Mouse (Mus musculus): ENCODE results near the gene Apoo. TPM values are rescaled to one million over a fixed set of nuclear protein-coding genes. Genes with fewer than 3 reads are reported as not detected.
A peak's percentile ranks its signal among the peaks of the same experiment; 100 is the strongest.
"Not testable (repeated sequence)": the region's sequence is repeated elsewhere in the genome, so short reads cannot be mapped to it uniquely, and the experiment has no call there.

Gene Apoo
- polyA plus RNA-seq (2014; fragmentation: Nextera tagmentation; extraction: Ambion mirVana), result 123 and 127 TPM in 2 replicates

GRCm38 (mm10) chrX:94366670-94367241, at the start of gene Apoo, which contains the start of gene Fam90a1b:
Apoo (plus strand) TSS chrX:94367117.
Fam90a1b (minus strand) TSS chrX:94366777.
- H3K9ac ChIP-seq (ENCODE audit: low read depth, low read length), result peak within 1 kb of the TSS; percentile 52; the same call in 1 of the 2 replicates
- WGBS, result 17% methylated on average over 46 of the region's 46 CpGs
- H3K9me3 ChIP-seq (ENCODE audit: control insufficient read depth, low read length), result no peaks in the 10 kb centered on the region
- H3K27ac ChIP-seq (ENCODE audit: low read depth, low read length), result peak within 1 kb of the TSS; percentile 27; the same call in 1 of the 2 replicates
- H3K36me3 ChIP-seq (ENCODE audit: control insufficient read depth, insufficient read depth, low read length), result no peaks in the 10 kb centered on the region
- ATAC-seq (ENCODE audit: low FRiP score) (peak; percentile 99), DNase-seq (ENCODE audit: low spot score) (peak; percentile 95)
- no peaks in the 10 kb centered on the region for H3K4me1 ChIP-seq (replicated peaks; ENCODE audit: control insufficient read depth, insufficient read depth, low read length)
- H3K4me2 ChIP-seq (replicated peaks; ENCODE audit: low read depth, low read length), result peak within 1 kb of the TSS; percentile 34
- peaks cover 42% of the 10 kb centered on the region for H3K27me3 ChIP-seq (ENCODE audit: control insufficient read depth, insufficient read depth, low read length)
- H3K4me3 ChIP-seq (ENCODE audit: low read depth, low read length), result peak within 1 kb of the TSS; percentile 46

- no peak for ATAC-seq (ENCODE audit: low FRiP score)
- H3K9me3 ChIP-seq (ENCODE audit: control insufficient read depth, low read length), result no peaks in the 10 kb centered on the region
- no peaks in the 10 kb centered on the region for H3K4me1 ChIP-seq (replicated peaks; ENCODE audit: control insufficient read depth, insufficient read depth, low read length)
- no peak overlapping the region for H3K4me2 ChIP-seq (replicated peaks; ENCODE audit: low read depth, low read length)
- H3K4me3 ChIP-seq (ENCODE audit: low read depth, low read length), result no peak overlapping the region
- peak; percentile 1 for DNase-seq (ENCODE audit: low spot score)
- no peak overlapping the region for H3K27ac ChIP-seq (ENCODE audit: low read depth, low read length)
- H3K36me3 ChIP-seq (ENCODE audit: control insufficient read depth, insufficient read depth, low read length), result no peaks in the 10 kb centered on the region
- peaks cover 7% of the 10 kb centered on the region; the same call in 1 of the 2 replicates for H3K27me3 ChIP-seq (ENCODE audit: control insufficient read depth, insufficient read depth, low read length)
- H3K9ac ChIP-seq (ENCODE audit: low read depth, low read length), result no peak overlapping the region
- 76% methylated on average over 11 of the region's 11 CpGs for WGBS
Observed at GRCm38 (mm10) chrX:94321036-94321902, 45.6 kb upstream of the Apoo start.

- H3K9ac ChIP-seq (ENCODE audit: low read depth, low read length); H3K9me3 ChIP-seq (ENCODE audit: control insufficient read depth, low read length); H3K4me2 ChIP-seq (replicated peaks; ENCODE audit: low read depth, low read length); H3K27me3 ChIP-seq (ENCODE audit: control insufficient read depth, insufficient read depth, low read length); ATAC-seq (ENCODE audit: low FRiP score); H3K4me1 ChIP-seq (replicated peaks; ENCODE audit: control insufficient read depth, insufficient read depth, low read length); H3K36me3 ChIP-seq (ENCODE audit: control insufficient read depth, insufficient read depth, low read length); H3K4me3 ChIP-seq (ENCODE audit: low read depth, low read length); DNase-seq (ENCODE audit: low spot score); H3K27ac ChIP-seq (ENCODE audit: low read depth, low read length): not testable (repeated sequence)
- 88% methylated on average over 4 of the region's 4 CpGs for WGBS
Observed at GRCm38 (mm10) chrX:94343638-94344037, 23.3 kb upstream of the Apoo start.

- WGBS, result 29% methylated on average over 14 of the region's 14 CpGs
- Histone ChIP-seq H3K27ac (ENCODE audit: low read depth, low read length) (no peak overlapping the region), H3K9ac (ENCODE audit: low read depth, low read length) (no peak overlapping the region), H3K36me3 (ENCODE audit: control insufficient read depth, insufficient read depth, low read length) (no peaks in the 10 kb centered on the region), H3K4me2 (replicated peaks; ENCODE audit: low read depth, low read length) (no peak overlapping the region), H3K4me3 (ENCODE audit: low read depth, low read length) (no peak overlapping the region), H3K4me1 (replicated peaks; ENCODE audit: control insufficient read depth, insufficient read depth, low read length) (no peaks in the 10 kb centered on the region), H3K27me3 (ENCODE audit: control insufficient read depth, insufficient read depth, low read length) (peaks cover 40% of the 10 kb centered on the region), H3K9me3 (ENCODE audit: control insufficient read depth, low read length) (no peaks in the 10 kb centered on the region)
- no peak for ATAC-seq (ENCODE audit: low FRiP score)
- DNase-seq (ENCODE audit: low spot score), result peak; percentile 38
Observed at GRCm38 (mm10) chrX:94365381-94365925, 1.5 kb upstream of the Apoo start.

GRCm38 (mm10) chrX:94366029-94366428, 888 bp upstream of the Apoo start:
- Histone ChIP-seq H3K27me3 (ENCODE audit: control insufficient read depth, insufficient read depth, low read length) (peaks cover 40% of the 10 kb centered on the region), H3K36me3 (ENCODE audit: control insufficient read depth, insufficient read depth, low read length) (no peaks in the 10 kb centered on the region), H3K9ac (ENCODE audit: low read depth, low read length) (no peak overlapping the region), H3K9me3 (ENCODE audit: control insufficient read depth, low read length) (no peaks in the 10 kb centered on the region), H3K4me1 (replicated peaks; ENCODE audit: control insufficient read depth, insufficient read depth, low read length) (no peaks in the 10 kb centered on the region), H3K4me3 (ENCODE audit: low read depth, low read length) (peak overlapping the region; percentile 17; the same call in 1 of the 2 replicates), H3K27ac (ENCODE audit: low read depth, low read length) (no peak overlapping the region), H3K4me2 (replicated peaks; ENCODE audit: low read depth, low read length) (0 out of 2 replicates have a peak overlapping the region, but pooled peaks have one; percentile 20)
- 13% methylated on average over 16 of the region's 16 CpGs for WGBS
- DNase-seq (ENCODE audit: low spot score), result peak; percentile 46
- ATAC-seq (ENCODE audit: low FRiP score), result no peak

- WGBS, result 24% methylated on average over 12 of the region's 17 CpGs
- Histone ChIP-seq H3K9ac (ENCODE audit: low read depth, low read length) (peak overlapping the region; percentile 52; the same call in 1 of the 2 replicates), H3K4me1 (replicated peaks; ENCODE audit: control insufficient read depth, insufficient read depth, low read length) (no peaks in the 10 kb centered on the region), H3K36me3 (ENCODE audit: control insufficient read depth, insufficient read depth, low read length) (no peaks in the 10 kb centered on the region), H3K27me3 (ENCODE audit: control insufficient read depth, insufficient read depth, low read length) (peaks cover 40% of the 10 kb centered on the region), H3K4me2 (replicated peaks; ENCODE audit: low read depth, low read length) (peak overlapping the region; percentile 34), H3K9me3 (ENCODE audit: control insufficient read depth, low read length) (no peaks in the 10 kb centered on the region), H3K4me3 (ENCODE audit: low read depth, low read length) (peak overlapping the region; percentile 46), H3K27ac (ENCODE audit: low read depth, low read length) (peak overlapping the region; percentile 27; the same call in 1 of the 2 replicates)
- ATAC-seq (ENCODE audit: low FRiP score) (no peak), DNase-seq (ENCODE audit: low spot score) (no peak)
Observed at GRCm38 (mm10) chrX:94367248-94367647, 331 bp downstream of the Apoo start.

GRCm38 (mm10) chrX:94378734-94379133, 11.8 kb downstream of the Apoo start:
- DNase-seq (ENCODE audit: low spot score) (no peak), ATAC-seq (ENCODE audit: low FRiP score) (no peak)
- Histone ChIP-seq H3K27me3 (ENCODE audit: control insufficient read depth, insufficient read depth, low read length) (peaks cover 14% of the 10 kb centered on the region; the same call in 1 of the 2 replicates), H3K36me3 (ENCODE audit: control insufficient read depth, insufficient read depth, low read length) (no peaks in the 10 kb centered on the region), H3K9ac (ENCODE audit: low read depth, low read length) (no peak overlapping the region), H3K4me2 (replicated peaks; ENCODE audit: low read depth, low read length) (no peak overlapping the region), H3K9me3 (ENCODE audit: control insufficient read depth, low read length) (no peaks in the 10 kb centered on the region), H3K27ac (ENCODE audit: low read depth, low read length) (no peak overlapping the region), H3K4me1 (replicated peaks; ENCODE audit: control insufficient read depth, insufficient read depth, low read length) (no peaks in the 10 kb centered on the region), H3K4me3 (ENCODE audit: low read depth, low read length) (no peak overlapping the region)
- 75% methylated on average over 5 of the region's 5 CpGs for WGBS

GRCm38 (mm10) chrX:94408975-94409374, 42.1 kb downstream of the Apoo start:
- no peaks in the 10 kb centered on the region for H3K4me1 ChIP-seq (replicated peaks; ENCODE audit: control insufficient read depth, insufficient read depth, low read length)
- H3K27ac ChIP-seq (ENCODE audit: low read depth, low read length), result no peak overlapping the region
- H3K27me3 ChIP-seq (ENCODE audit: control insufficient read depth, insufficient read depth, low read length), result peaks cover 9% of the 10 kb centered on the region; the same call in 1 of the 2 replicates
- H3K9ac ChIP-seq (ENCODE audit: low read depth, low read length), result no peak overlapping the region
- H3K4me3 ChIP-seq (ENCODE audit: low read depth, low read length), result no peak overlapping the region
- H3K9me3 ChIP-seq (ENCODE audit: control insufficient read depth, low read length), result no peaks in the 10 kb centered on the region
- no peak overlapping the region for H3K4me2 ChIP-seq (replicated peaks; ENCODE audit: low read depth, low read length)
- no peaks in the 10 kb centered on the region for H3K36me3 ChIP-seq (ENCODE audit: control insufficient read depth, insufficient read depth, low read length)
- no peak for ATAC-seq (ENCODE audit: low FRiP score)
- WGBS, result 44% methylated on average over 3 of the region's 3 CpGs
- DNase-seq (ENCODE audit: low spot score), result no peak

Data from hindbrain, embryonic 11.5 days (tissue).